Mouse (Mus musculus): ENCODE results near the gene Morc3.

GRCm38 (mm10) chr16:93815856-93816736 lies 15.8 kb upstream of the Morc3 start:
- TF ChIP-seq CTCF (IDR thresholded peaks at IDR 0.05; ENCODE audit: control insufficient read depth, insufficient read depth, low read length) = no peak
- TF ChIP-seq POLR2A (IDR thresholded peaks at IDR 0.05; ENCODE audit: borderline replicate concordance, control insufficient read depth, low read depth, low read length) = peak; percentile 62; the same call in 1 of the 2 replicates
